ENCODE assay signal across 19 mouse cellular contexts in the genomic region with DNA sequence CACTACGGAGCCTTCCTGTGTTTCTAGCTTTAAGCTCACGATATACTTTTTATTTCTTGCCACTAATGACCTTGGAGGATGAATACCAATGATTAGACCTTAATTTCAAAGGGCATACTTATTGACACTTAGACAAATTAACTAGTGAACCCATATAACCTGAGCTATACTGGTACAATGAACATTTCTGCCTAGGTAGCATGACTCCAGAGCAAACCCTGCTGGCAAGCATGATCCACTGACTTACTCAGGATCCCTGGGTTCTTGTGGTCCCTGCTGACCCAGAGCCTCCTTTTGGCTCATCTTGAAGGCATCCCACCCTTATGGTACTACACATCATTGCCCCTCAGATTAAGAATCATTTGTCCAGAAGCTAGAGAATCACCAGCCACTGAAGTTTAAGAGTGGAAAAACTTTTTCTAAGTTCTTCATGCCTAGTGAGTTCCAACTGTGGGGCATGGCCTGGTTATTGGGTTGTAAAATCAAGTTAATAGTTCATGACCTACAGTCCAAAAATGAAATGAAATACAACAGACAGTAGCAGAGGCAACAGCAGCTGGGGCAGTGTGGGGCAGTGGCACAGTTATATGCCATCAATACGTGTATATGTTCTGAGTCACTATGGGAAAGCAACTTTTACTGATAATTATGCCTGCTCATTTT.
A peak's percentile ranks its signal among the peaks of the same experiment; 100 is the strongest.
DNase-seq lines count a peak whose midpoint lies in the region; ATAC-seq and TF ChIP-seq lines count a peak whose summit lies in the region.
"Had no signal": no experiment of that assay in that cellular context is flagged by ENCODE, and none has a peak within 500 bp of the region (broad histone marks: within the 10 kb centered on the region; RNA-seq: fewer than 3 reads in every experiment).

No protein-coding gene starts in this region.

- H3K27ac ChIP-seq in layer of hippocampus, adult 2 months = no peak overlapping the region
- H3K27ac ChIP-seq in hindbrain, postnatal 0 days = no peak overlapping the region
- no peak overlapping the region for H3K27ac ChIP-seq in forebrain, embryonic 15.5 days (replicated peaks)
- H3K27ac ChIP-seq: embryonic facial prominence, embryonic 12.5 days; hindbrain, embryonic 15.5 days; liver, embryonic 15.5 days; neural tube, embryonic 13.5 days had no signal

- no peaks in the 10 kb centered on the region for H3K9me3 ChIP-seq in hindbrain, postnatal 0 days (ENCODE audit: low read length)
- no peaks in the 10 kb centered on the region for H3K9me3 ChIP-seq in forebrain, embryonic 15.5 days
- H3K9me3 ChIP-seq: embryonic facial prominence, embryonic 12.5 days; hindbrain, embryonic 15.5 days; liver, embryonic 15.5 days; neural tube, embryonic 13.5 days had no signal

- no peak overlapping the region for H3K9ac ChIP-seq in hindbrain, postnatal 0 days (replicated peaks; ENCODE audit: low read length)
- no peak overlapping the region for H3K9ac ChIP-seq in forebrain, embryonic 15.5 days (replicated peaks)
- H3K9ac ChIP-seq: embryonic facial prominence, embryonic 12.5 days; hindbrain, embryonic 15.5 days; liver, embryonic 15.5 days; neural tube, embryonic 13.5 days had no signal

- DNase-seq in CD4-positive, CD25-positive, alpha-beta regulatory T cell, adult 2 months (ENCODE audit: low read depth, low spot score) = peak; percentile 14
- no peak for DNase-seq in layer of hippocampus, adult 2 months (ENCODE audit: low spot score in 2 of 2)
- DNase-seq in layer of hippocampus, adult 18-20 months (ENCODE audit: low spot score in 2 of 2) = no peak
- DNase-seq in adipocyte (ENCODE audit: low spot score) = peak; percentile 18
- peak; percentile 38 for DNase-seq in kidney, postnatal 36 days
- DNase-seq in hindbrain, postnatal 0 days (ENCODE audit: low spot score) = no peak
- DNase-seq: cerebellum, adult 8-10 months; left cerebral cortex, postnatal 4 days; lung, postnatal 14 days; right cerebral cortex, postnatal 14 days; thymus, postnatal 4 days had no signal

- TF ChIP-seq CTCF in layer of hippocampus, adult 2 months (conservative IDR thresholded peaks at IDR 0.05) = peak; percentile 24
- no peak for TF ChIP-seq CTCF in hindbrain, postnatal 0 days (IDR thresholded peaks at IDR 0.05; ENCODE audit: low read depth)

- H3K4me1 ChIP-seq in hindbrain, postnatal 0 days (ENCODE audit: insufficient read depth, low read length) = no peaks in the 10 kb centered on the region
- peaks cover 4% of the 10 kb centered on the region; the same call in 1 of the 2 replicates for H3K4me1 ChIP-seq in forebrain, embryonic 15.5 days

- ATAC-seq in CD4-positive, CD25-positive, alpha-beta regulatory T cell, adult 4 months = no peak
- no peak for ATAC-seq in hindbrain, postnatal 0 days
- no peak for ATAC-seq in forebrain, embryonic 15.5 days (replicated peaks)
- ATAC-seq: activated CD4-positive, CD25-positive, alpha-beta regulatory T cell, adult 4 months; forebrain, embryonic 16.5 days had no signal

- no peaks in the 10 kb centered on the region for H3K36me3 ChIP-seq in hindbrain, postnatal 0 days (ENCODE audit: insufficient read depth, low read length)
- H3K36me3 ChIP-seq in forebrain, embryonic 15.5 days = no peaks in the 10 kb centered on the region
- H3K36me3 ChIP-seq: embryonic facial prominence, embryonic 12.5 days; hindbrain, embryonic 15.5 days; liver, embryonic 15.5 days; neural tube, embryonic 13.5 days had no signal

- WGBS in hindbrain, postnatal 0 days = 93% methylated on average over 3 of the region's 3 CpGs
- 92% methylated on average over 3 of the region's 3 CpGs for WGBS in forebrain, embryonic 15.5 days

- H3K4me3 ChIP-seq in layer of hippocampus, adult 2 months = no peak overlapping the region
- no peak overlapping the region for H3K4me3 ChIP-seq in hindbrain, postnatal 0 days (ENCODE audit: low read length)
- H3K4me3 ChIP-seq in forebrain, embryonic 15.5 days = no peak overlapping the region
- H3K4me3 ChIP-seq: embryonic facial prominence, embryonic 12.5 days; hindbrain, embryonic 15.5 days; liver, embryonic 15.5 days; neural tube, embryonic 13.5 days had no signal

- H3K27me3 ChIP-seq in hindbrain, postnatal 0 days (ENCODE audit: insufficient read depth, low read length) = no peaks in the 10 kb centered on the region
- H3K27me3 ChIP-seq in forebrain, embryonic 15.5 days = no peaks in the 10 kb centered on the region
- H3K27me3 ChIP-seq: embryonic facial prominence, embryonic 12.5 days; hindbrain, embryonic 15.5 days; liver, embryonic 15.5 days; neural tube, embryonic 13.5 days had no signal

- H3K4me2 ChIP-seq in hindbrain, postnatal 0 days (ENCODE audit: low read depth, low read length) = no peak overlapping the region
- H3K4me2 ChIP-seq in forebrain, embryonic 15.5 days (replicated peaks) = no peak overlapping the region
- H3K4me2 ChIP-seq: embryonic facial prominence, embryonic 12.5 days; hindbrain, embryonic 15.5 days; liver, embryonic 15.5 days; neural tube, embryonic 13.5 days had no signal

Comparison
In these comparisons a context has a peak if more than half of its experiments do, and no peak if none do; other contexts are left out.
1. DNase-seq: peak in CD4-positive, CD25-positive, alpha-beta regulatory T cell, adult 2 months (single experiment), adipocyte (single experiment) and kidney, postnatal 36 days (2 of 2); none in layer of hippocampus, adult 2 months (0 of 2), layer of hippocampus, adult 18-20 months (0 of 2) and hindbrain, postnatal 0 days (single experiment).